Mouse (Mus musculus): ENCODE measurements at regions not wholly inside any gene's neighbourhood (a gene's known extent, or its start where the extent isn't known, plus 50 kb on each side); places are given as distances from the start of the nearest gene placed in this dataset.

GRCm38 (mm10) chr8:34319719-34320118 is 208.2 kb upstream of the Gm10131 start:
- H3K27ac ChIP-seq (replicated peaks; ENCODE audit: insufficient read depth, low read depth, low read length), result no peak overlapping the region
- H3K27me3 ChIP-seq (ENCODE audit: control insufficient read depth, insufficient read depth, low read length), result no peaks in the 10 kb centered on the region
- WGBS, result 96% methylated on average over 5 of the region's 5 CpGs
- H3K79me2 ChIP-seq (ENCODE audit: control insufficient read depth, insufficient read depth, low read length), result no peaks in the 10 kb centered on the region
- H3K9ac ChIP-seq (ENCODE audit: low read depth, low read length), result no peak overlapping the region
- no peaks in the 10 kb centered on the region for H3K36me3 ChIP-seq (ENCODE audit: control insufficient read depth, insufficient read depth, low read length)
- H3K4me3 ChIP-seq (ENCODE audit: insufficient read depth, low read depth, low read length), result no peak overlapping the region
- TF ChIP-seq CTCF (IDR thresholded peaks at IDR 0.05; ENCODE audit: low read depth, low read length), result no peak
- no peak for TF ChIP-seq POLR2A (IDR thresholded peaks at IDR 0.05; ENCODE audit: extremely low read depth, insufficient read depth, low read length)
- DNase-seq (ENCODE audit: extremely low read depth, low read depth, low spot score), result no peak
- no peaks in the 10 kb centered on the region for H3K4me1 ChIP-seq (ENCODE audit: control insufficient read depth, insufficient read depth, low read length)

GRCm38 (mm10) chr8:34315233-34315632 is 203.7 kb upstream of the Gm10131 start:
- DNase-seq (ENCODE audit: extremely low read depth, low read depth, low spot score), result no peak
- H3K79me2 ChIP-seq (ENCODE audit: control insufficient read depth, insufficient read depth, low read length), result no peaks in the 10 kb centered on the region
- no peaks in the 10 kb centered on the region for H3K36me3 ChIP-seq (ENCODE audit: control insufficient read depth, insufficient read depth, low read length)
- H3K27me3 ChIP-seq (ENCODE audit: control insufficient read depth, insufficient read depth, low read length), result no peaks in the 10 kb centered on the region
- H3K4me1 ChIP-seq (ENCODE audit: control insufficient read depth, insufficient read depth, low read length), result no peaks in the 10 kb centered on the region
- H3K27ac ChIP-seq (replicated peaks; ENCODE audit: insufficient read depth, low read depth, low read length), result no peak overlapping the region
- no peak overlapping the region for H3K4me3 ChIP-seq (ENCODE audit: insufficient read depth, low read depth, low read length)
- TF ChIP-seq CTCF (IDR thresholded peaks at IDR 0.05; ENCODE audit: low read depth, low read length), result no peak
- no peak overlapping the region for H3K9ac ChIP-seq (ENCODE audit: low read depth, low read length)

GRCm38 (mm10) chr8:34305542-34306485 is 194.3 kb upstream of the Gm10131 start:
- no peak overlapping the region for H3K4me3 ChIP-seq (ENCODE audit: insufficient read depth, low read depth, low read length)
- WGBS, result 51% methylated on average over 7 of the region's 7 CpGs
- no peak overlapping the region for H3K27ac ChIP-seq (replicated peaks; ENCODE audit: insufficient read depth, low read depth, low read length)
- no peaks in the 10 kb centered on the region for H3K4me1 ChIP-seq (ENCODE audit: control insufficient read depth, insufficient read depth, low read length)
- no peak for DNase-seq (ENCODE audit: extremely low read depth, low read depth, low spot score)
- no peaks in the 10 kb centered on the region for H3K79me2 ChIP-seq (ENCODE audit: control insufficient read depth, insufficient read depth, low read length)
- H3K36me3 ChIP-seq (ENCODE audit: control insufficient read depth, insufficient read depth, low read length), result no peaks in the 10 kb centered on the region
- TF ChIP-seq POLR2A (IDR thresholded peaks at IDR 0.05; ENCODE audit: extremely low read depth, insufficient read depth, low read length), result no peak
- TF ChIP-seq CTCF (IDR thresholded peaks at IDR 0.05; ENCODE audit: low read depth, low read length), result no peak
- H3K9ac ChIP-seq (ENCODE audit: low read depth, low read length), result no peak overlapping the region
- no peaks in the 10 kb centered on the region for H3K27me3 ChIP-seq (ENCODE audit: control insufficient read depth, insufficient read depth, low read length)

- H3K36me3 ChIP-seq (ENCODE audit: control insufficient read depth, insufficient read depth, low read length), result no peaks in the 10 kb centered on the region
- no peak overlapping the region for H3K9ac ChIP-seq (ENCODE audit: low read depth, low read length)
- no peak for DNase-seq (ENCODE audit: extremely low read depth, low read depth, low spot score)
- H3K27ac ChIP-seq (replicated peaks; ENCODE audit: insufficient read depth, low read depth, low read length), result no peak overlapping the region
- no peaks in the 10 kb centered on the region for H3K79me2 ChIP-seq (ENCODE audit: control insufficient read depth, insufficient read depth, low read length)
- 94% methylated on average over 11 of the region's 11 CpGs for WGBS
- no peaks in the 10 kb centered on the region for H3K27me3 ChIP-seq (ENCODE audit: control insufficient read depth, insufficient read depth, low read length)
- no peak overlapping the region for H3K4me3 ChIP-seq (ENCODE audit: insufficient read depth, low read depth, low read length)
- no peak for TF ChIP-seq CTCF (IDR thresholded peaks at IDR 0.05; ENCODE audit: low read depth, low read length)
- no peak for TF ChIP-seq POLR2A (IDR thresholded peaks at IDR 0.05; ENCODE audit: extremely low read depth, insufficient read depth, low read length)
- H3K4me1 ChIP-seq (ENCODE audit: control insufficient read depth, insufficient read depth, low read length), result no peaks in the 10 kb centered on the region
Observed at GRCm38 (mm10) chr8:34303815-34304214, 192.3 kb upstream of the Gm10131 start.

DNA sequence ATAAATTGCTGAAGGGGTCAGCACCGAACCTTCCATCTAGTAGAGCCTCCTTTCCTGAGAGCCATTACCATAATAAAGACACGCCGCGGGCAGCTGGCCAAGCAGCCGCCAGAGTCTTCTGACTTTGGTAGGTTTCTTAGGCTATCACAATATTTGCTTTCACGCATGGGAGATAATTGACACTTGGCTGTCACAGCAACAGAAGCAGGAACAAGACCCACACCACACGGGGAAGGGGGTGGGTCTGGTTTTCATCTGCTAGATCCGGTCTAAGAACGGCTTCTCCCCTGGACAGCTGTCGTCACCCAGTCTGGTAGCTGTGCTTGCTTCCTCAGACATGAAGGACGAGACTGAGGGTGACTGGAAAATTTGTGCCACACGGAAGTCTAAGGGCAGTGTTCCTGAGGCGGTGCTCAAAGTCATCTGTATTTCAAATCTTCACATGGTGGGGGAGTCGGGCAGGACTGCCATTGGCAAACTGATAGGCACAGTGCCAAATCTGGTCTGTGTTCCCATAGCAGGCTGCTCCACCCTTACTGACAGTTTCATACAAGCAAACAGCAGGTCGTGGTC is 188.9 kb upstream of the Gm10131 start:
- no peak for TF ChIP-seq POLR2A (IDR thresholded peaks at IDR 0.05; ENCODE audit: extremely low read depth, insufficient read depth, low read length)
- no peak for TF ChIP-seq CTCF (IDR thresholded peaks at IDR 0.05; ENCODE audit: low read depth, low read length)
- H3K27me3 ChIP-seq (ENCODE audit: control insufficient read depth, insufficient read depth, low read length), result no peaks in the 10 kb centered on the region
- 59% methylated on average over 15 of the region's 15 CpGs for WGBS
- no peaks in the 10 kb centered on the region for H3K36me3 ChIP-seq (ENCODE audit: control insufficient read depth, insufficient read depth, low read length)
- DNase-seq (ENCODE audit: extremely low read depth, low read depth, low spot score), result no peak
- H3K9ac ChIP-seq (ENCODE audit: low read depth, low read length), result no peak overlapping the region
- H3K27ac ChIP-seq (replicated peaks; ENCODE audit: insufficient read depth, low read depth, low read length), result no peak overlapping the region
- no peak overlapping the region for H3K4me3 ChIP-seq (ENCODE audit: insufficient read depth, low read depth, low read length)
- no peaks in the 10 kb centered on the region for H3K4me1 ChIP-seq (ENCODE audit: control insufficient read depth, insufficient read depth, low read length)
- H3K79me2 ChIP-seq (ENCODE audit: control insufficient read depth, insufficient read depth, low read length), result no peaks in the 10 kb centered on the region

DNA sequence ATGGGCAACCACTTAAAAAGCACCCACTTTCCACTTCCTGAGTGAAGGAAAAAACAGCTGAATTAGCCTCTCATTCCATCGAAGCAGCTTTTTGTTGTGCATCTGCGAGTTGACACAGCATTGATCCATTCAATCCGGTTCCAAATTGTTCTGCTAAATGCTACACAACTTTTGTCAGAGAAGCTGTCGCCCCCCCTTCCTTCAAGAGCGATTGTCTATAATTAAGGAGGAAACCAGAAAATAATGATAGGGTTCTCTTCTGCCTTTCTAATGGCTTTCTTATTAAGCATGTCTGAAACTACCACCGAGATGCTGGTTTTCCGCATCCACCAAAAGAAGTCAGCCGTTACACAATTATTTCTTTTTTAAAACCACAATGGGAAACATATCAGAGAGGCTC is 183.2 kb upstream of the Gm10131 start:
- no peak for TF ChIP-seq POLR2A (IDR thresholded peaks at IDR 0.05; ENCODE audit: extremely low read depth, insufficient read depth, low read length)
- TF ChIP-seq CTCF (IDR thresholded peaks at IDR 0.05; ENCODE audit: low read depth, low read length), result no peak
- no peak overlapping the region for H3K4me3 ChIP-seq (ENCODE audit: insufficient read depth, low read depth, low read length)
- H3K27me3 ChIP-seq (ENCODE audit: control insufficient read depth, insufficient read depth, low read length), result no peaks in the 10 kb centered on the region
- H3K4me1 ChIP-seq (ENCODE audit: control insufficient read depth, insufficient read depth, low read length), result no peaks in the 10 kb centered on the region
- 94% methylated on average over 8 of the region's 8 CpGs for WGBS
- H3K79me2 ChIP-seq (ENCODE audit: control insufficient read depth, insufficient read depth, low read length), result no peaks in the 10 kb centered on the region
- no peaks in the 10 kb centered on the region for H3K36me3 ChIP-seq (ENCODE audit: control insufficient read depth, insufficient read depth, low read length)
- H3K9ac ChIP-seq (ENCODE audit: low read depth, low read length), result no peak overlapping the region
- no peak overlapping the region for H3K27ac ChIP-seq (replicated peaks; ENCODE audit: insufficient read depth, low read depth, low read length)
- no peak for DNase-seq (ENCODE audit: extremely low read depth, low read depth, low spot score)
